Comparison of ENCODE assay signal across 42 mouse cellular contexts in genomic region chr17:42630206-42630605, GRCm38 (mm10). TPM values are rescaled to one million over a fixed set of nuclear protein-coding genes. Genes with fewer than 3 reads are reported as not detected.
A peak's percentile ranks its signal among the peaks of the same experiment; 100 is the strongest.
DNase-seq lines count a peak whose midpoint lies in the region; ATAC-seq and TF ChIP-seq lines count a peak whose summit lies in the region.
"Had no signal": no experiment of that assay in that cellular context is flagged by ENCODE, and none has a peak within 500 bp of the region (broad histone marks: within the 10 kb centered on the region; RNA-seq: fewer than 3 reads in every experiment).

No protein-coding gene starts in this region.

- 39% methylated on average over 2 of the region's 2 CpGs for WGBS in heart, adult 2 months
- WGBS in heart, embryonic 12.5 days: 70% methylated on average over 2 of the region's 2 CpGs
- 94% methylated on average over 2 of the region's 2 CpGs for WGBS in hindbrain, embryonic 16.5 days

- ATAC-seq in heart, embryonic 12.5 days (ENCODE audit: insufficient number of reproducible peaks, low FRiP score): no peak
- no peak for ATAC-seq in hindbrain, embryonic 16.5 days
- ATAC-seq: activated CD4-positive, CD25-positive, alpha-beta regulatory T cell, adult 4 months; forebrain, postnatal 0 days; midbrain, embryonic 16.5 days had no signal

- H3K9me3 ChIP-seq in heart, embryonic 12.5 days (replicated peaks): 0 out of 2 replicates have a peak, but pooled peaks cover 3% of the 10 kb centered on the region
- H3K9me3 ChIP-seq in hindbrain, embryonic 16.5 days (ENCODE audit: control insufficient read depth, low read length): no peaks in the 10 kb centered on the region
- H3K9me3 ChIP-seq: forebrain, embryonic 12.5 days; hindbrain, embryonic 10.5 days; hindbrain, embryonic 15.5 days; lung, embryonic 15.5 days; midbrain, embryonic 10.5 days had no signal

- TF ChIP-seq CTCF in heart, adult 2 months (IDR thresholded peaks at IDR 0.05): no peak

- H3K4me1 ChIP-seq in heart, adult 2 months (ENCODE audit: control insufficient read depth, insufficient read depth, low read length): no peaks in the 10 kb centered on the region
- no peaks in the 10 kb centered on the region for H3K4me1 ChIP-seq in heart, embryonic 12.5 days (replicated peaks)
- H3K4me1 ChIP-seq in hindbrain, embryonic 16.5 days (ENCODE audit: control insufficient read depth, insufficient read depth, low read depth, low read length): no peaks in the 10 kb centered on the region
- H3K4me1 ChIP-seq: forebrain, embryonic 12.5 days; hindbrain, embryonic 10.5 days; hindbrain, embryonic 15.5 days; lung, embryonic 15.5 days; midbrain, embryonic 10.5 days had no signal

- H3K79me2 ChIP-seq in heart, adult 2 months (replicated peaks; ENCODE audit: control insufficient read depth, insufficient read depth, low read length): no peaks in the 10 kb centered on the region

- peak; percentile 12 to 18 for DNase-seq in cerebellum, postnatal 10 days
- DNase-seq in cerebellum, adult 11 months: no peak
- DNase-seq in heart, adult 2 months: peak in 1 of 2 experiments; percentile 64
- peak; percentile 39 to 67 for DNase-seq in heart, postnatal 10 days
- no peak for DNase-seq in spleen, postnatal 36 days (ENCODE audit: low spot score in 2 of 2)
- no peak for DNase-seq in frontal cortex, postnatal 14 days (ENCODE audit: low spot score in 2 of 2)
- DNase-seq: adrenal gland, adult 2 months; adrenal gland, postnatal 36 days; cerebellum, adult 8-10 months; forebrain, postnatal 0 days; gastrocnemius, postnatal 10 days; kidney, adult 8-10 months; kidney, postnatal 10 days; layer of hippocampus, adult 9-11 months; liver; spleen, adult 18-20 months; thymus, adult 18-20 months; thymus, postnatal 25 days had no signal

- no peak for TF ChIP-seq POLR2A in heart, adult 2 months (IDR thresholded peaks at IDR 0.05; ENCODE audit: insufficient read depth, low read depth, low read length)

- peak overlapping the region; percentile 52 for H3K27ac ChIP-seq in heart, adult 2 months
- no peak overlapping the region for H3K27ac ChIP-seq in heart, embryonic 12.5 days (ENCODE audit: poor library complexity, severe bottlenecking)
- H3K27ac ChIP-seq in hindbrain, embryonic 16.5 days (ENCODE audit: low read depth, low read length): no peak overlapping the region
- H3K27ac ChIP-seq: forebrain, embryonic 12.5 days; hindbrain, embryonic 10.5 days; hindbrain, embryonic 15.5 days; lung, embryonic 15.5 days; midbrain, embryonic 10.5 days; stomach, postnatal 0 days had no signal

- H3K36me3 ChIP-seq in heart, adult 2 months (ENCODE audit: control insufficient read depth, insufficient read depth, low read length): no peaks in the 10 kb centered on the region
- H3K36me3 ChIP-seq in heart, embryonic 12.5 days: no peaks in the 10 kb centered on the region
- no peaks in the 10 kb centered on the region for H3K36me3 ChIP-seq in hindbrain, embryonic 16.5 days (ENCODE audit: control insufficient read depth, insufficient read depth, low read length)
- H3K36me3 ChIP-seq: forebrain, embryonic 12.5 days; hindbrain, embryonic 10.5 days; hindbrain, embryonic 15.5 days; lung, embryonic 15.5 days; midbrain, embryonic 10.5 days had no signal

- H3K27me3 ChIP-seq in heart, adult 2 months (ENCODE audit: control insufficient read depth, insufficient read depth, low read length): no peaks in the 10 kb centered on the region
- H3K27me3 ChIP-seq in heart, embryonic 12.5 days (replicated peaks): no peaks in the 10 kb centered on the region
- no peaks in the 10 kb centered on the region for H3K27me3 ChIP-seq in hindbrain, embryonic 16.5 days (replicated peaks; ENCODE audit: control insufficient read depth, insufficient read depth, low read length)
- H3K27me3 ChIP-seq: CH12.LX; forebrain, embryonic 12.5 days; hindbrain, embryonic 15.5 days; lung, embryonic 15.5 days had no signal

- intact Hi-C loops in heart, adult 2 months (cut with DNase I): no loop called here
- intact Hi-C loops in heart, postnatal 10 days (cut with DNase I): no loop called here

- no peak overlapping the region for H3K4me3 ChIP-seq in heart, adult 2 months
- H3K4me3 ChIP-seq in heart, embryonic 12.5 days: no peak overlapping the region
- no peak overlapping the region for H3K4me3 ChIP-seq in hindbrain, embryonic 16.5 days (ENCODE audit: low read length)
- H3K4me3 ChIP-seq: erythroblast, embryonic 14.5 days; forebrain, embryonic 12.5 days; hindbrain, embryonic 10.5 days; hindbrain, embryonic 15.5 days; lung, embryonic 15.5 days; midbrain, embryonic 10.5 days had no signal

- no peak overlapping the region for H3K4me2 ChIP-seq in heart, embryonic 12.5 days
- H3K4me2 ChIP-seq in hindbrain, embryonic 16.5 days (ENCODE audit: low read length): no peak overlapping the region
- H3K4me2 ChIP-seq: forebrain, embryonic 12.5 days; hindbrain, embryonic 15.5 days; lung, embryonic 15.5 days had no signal

- H3K9ac ChIP-seq in heart, adult 2 months (ENCODE audit: low read depth, low read length): no peak overlapping the region
- H3K9ac ChIP-seq in heart, embryonic 12.5 days: no peak overlapping the region
- H3K9ac ChIP-seq in hindbrain, embryonic 16.5 days (ENCODE audit: low read depth, low read length): no peak overlapping the region
- H3K9ac ChIP-seq: forebrain, embryonic 12.5 days; forebrain, postnatal 0 days; hindbrain, embryonic 15.5 days; lung, embryonic 15.5 days had no signal

- no peak for TF ChIP-seq EP300 in heart, adult 2 months (IDR thresholded peaks at IDR 0.05; ENCODE audit: insufficient read depth, low read depth, low read length)

RNA-seq across cellular contexts. Expression of gene Opn5, which starts 19.0 kb away (rescaled TPM):
- total RNA-seq in heart, adult 2 months (2021): not detected
- polyA plus RNA-seq in heart, adult 2 months (2012; rRNA removed): not detected in 2 replicates
- not detected in 2 replicates for polyA plus RNA-seq in heart, embryonic 12.5 days (2016; fragmentation: Nextera tagmentation; extraction: Ambion mirVana)
- total RNA-seq in heart, postnatal 10 days (2021): not detected
- 0.10 and 0.14 TPM in 2 replicates for polyA plus RNA-seq in hindbrain, embryonic 16.5 days (2015; fragmentation: Nextera tagmentation; extraction: Ambion mirVana)
- total RNA-seq: adrenal gland, adult 2 months; adrenal gland, postnatal 36 days; CH12.LX; ES-E14; gastrocnemius, postnatal 10 days; granulocyte monocyte progenitor cell, adult 5-6 weeks; left cerebral cortex, adult 18-20 months; megakaryocyte progenitor cell, adult 5-6 weeks; neutrophil, adult 5-6 weeks had no signal
- polyA plus RNA-seq: activated CD4-positive, CD25-positive, alpha-beta regulatory T cell, adult 4 months; adrenal gland, adult 2 months; C2C12; embryonic facial prominence, embryonic 14.5 days; erythroblast, embryonic 14.5 days; forebrain, embryonic 12.5 days; intestine, embryonic 14.5 days; large intestine, adult 2 months; limb, embryonic 11.5 days; liver, embryonic 16.5 days; lung, embryonic 15.5 days; neural tube, embryonic 11.5 days; stomach, postnatal 0 days had no signal

Comparison
In these comparisons a context has a peak if more than half of its experiments do, and no peak if none do; other contexts are left out.
1. DNase-seq: peak in cerebellum, postnatal 10 days (2 of 2) and heart, postnatal 10 days (2 of 2); none in cerebellum, adult 11 months (single experiment), spleen, postnatal 36 days (0 of 2) and frontal cortex, postnatal 14 days (0 of 2).